Mouse (Mus musculus): ENCODE data around the gene Wt1.

Gene Wt1

GRCm38 (mm10) chr2:105185768-105186529 lies 59.6 kb downstream of the Wt1 start:
- no peak for DNase-seq

DNA sequence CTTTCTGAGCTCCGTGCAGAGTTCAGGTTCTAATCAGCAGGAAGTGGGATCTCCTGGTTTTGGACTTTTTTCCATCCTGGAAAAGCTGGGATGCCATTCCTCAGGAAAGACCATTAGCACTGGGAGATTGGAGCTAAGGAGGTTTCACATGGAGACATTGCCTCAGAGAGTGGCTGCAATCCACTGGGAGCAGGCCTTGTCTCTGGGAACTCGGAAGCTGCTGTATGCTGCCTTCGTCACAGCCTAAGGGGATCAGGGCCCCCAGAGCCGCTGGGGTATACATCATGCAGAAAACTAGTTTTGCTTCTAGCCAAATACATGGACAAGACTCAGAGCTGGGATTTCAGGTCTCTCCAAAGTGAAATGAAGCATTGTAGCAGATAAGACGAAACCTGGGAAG lies 60.3 kb downstream of the Wt1 start:
- DNase-seq = no peak

GRCm38 (mm10) chr2:105188182-105188581 lies 61.9 kb downstream of the Wt1 start:
- peak; percentile 68 for DNase-seq

DNA sequence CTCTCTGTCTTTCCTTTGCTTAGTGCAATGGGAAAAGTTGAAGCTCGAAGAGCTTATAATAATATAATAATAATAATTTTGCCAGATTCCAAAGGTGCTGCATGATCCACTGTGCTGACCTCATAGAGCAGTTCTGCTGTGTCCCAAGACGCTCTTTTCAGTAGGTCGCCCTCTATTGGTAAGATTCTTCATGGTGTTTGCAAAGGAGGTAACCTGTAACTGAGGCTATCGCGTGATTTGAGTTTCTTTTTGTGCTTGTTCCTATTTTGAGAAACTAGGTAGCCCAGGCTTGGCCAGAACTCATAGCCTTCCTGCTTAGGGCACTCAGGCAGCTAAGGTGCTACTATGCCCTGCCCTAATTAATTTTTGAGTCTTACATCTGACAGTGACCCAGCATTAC lies 63.0 kb downstream of the Wt1 start:
- DNase-seq = peak; percentile 47

GRCm38 (mm10) chr2:105200152-105200551 lies 73.8 kb downstream of the Wt1 start:
- no peak for DNase-seq

- no peak for DNase-seq
Measured at GRCm38 (mm10) chr2:105206563-105207174, 80.3 kb downstream of the Wt1 start.

DNA sequence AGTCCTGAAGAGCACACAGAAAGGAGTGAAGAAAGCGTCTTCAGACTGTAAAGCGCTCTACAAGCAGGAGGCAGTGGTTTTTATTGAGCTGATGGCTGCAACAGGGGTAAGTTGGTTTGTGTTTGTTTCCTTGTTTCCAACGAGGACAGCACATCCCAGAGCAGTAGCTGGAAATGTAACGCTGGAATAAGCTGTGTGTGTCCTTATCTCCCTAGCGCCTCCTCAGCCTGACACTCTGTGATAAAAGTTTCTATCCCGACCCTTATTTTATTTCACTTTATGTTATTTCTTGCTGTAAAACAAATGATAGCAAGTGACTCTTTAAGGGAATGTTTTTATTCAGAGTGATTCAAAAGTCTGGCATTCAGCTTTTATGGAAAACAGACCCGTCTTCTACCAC lies 86.5 kb downstream of the Wt1 start:
- DNase-seq = no peak

DNA sequence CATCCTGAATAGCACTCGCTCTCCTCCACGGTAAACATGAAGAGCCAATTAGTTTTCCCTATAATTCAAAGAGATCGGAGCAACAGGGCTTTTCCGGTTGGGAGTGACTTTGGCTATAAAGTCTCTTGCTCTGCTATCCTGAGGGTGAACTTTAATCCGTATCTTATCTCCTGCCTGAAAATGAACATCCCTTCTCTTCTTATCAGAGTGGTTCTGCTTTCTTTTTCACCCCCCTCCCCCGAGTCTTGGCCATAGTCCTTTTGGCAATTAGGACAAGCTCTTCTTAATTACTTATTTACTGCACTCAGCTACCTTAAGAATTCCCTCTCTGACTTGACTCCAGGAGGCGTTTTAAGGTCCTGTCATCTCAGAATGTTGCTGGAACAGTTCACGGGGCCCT lies 89.6 kb downstream of the Wt1 start:
- no peak for DNase-seq

- no peak for DNase-seq
Measured at GRCm38 (mm10) chr2:105219229-105219628, 92.9 kb downstream of the Wt1 start.

DNA sequence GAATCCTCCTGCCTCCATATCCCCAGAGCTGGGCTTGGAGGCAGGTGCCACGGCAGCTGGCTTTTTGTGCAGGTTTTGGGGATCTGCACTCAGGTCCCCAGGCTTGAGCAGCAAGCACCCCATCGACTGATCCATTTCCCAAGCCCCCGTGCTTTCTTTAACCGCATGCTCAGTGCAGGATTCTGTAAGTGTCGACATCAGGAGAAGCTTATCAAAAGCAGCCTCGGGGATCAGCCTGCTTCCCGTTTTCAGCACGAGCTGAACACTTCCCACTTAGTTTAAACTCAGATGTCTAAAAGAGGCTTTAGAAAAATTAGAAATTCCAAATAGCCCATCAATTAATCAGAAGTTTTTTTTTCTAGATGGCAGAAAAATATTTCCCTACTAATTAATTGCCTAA lies 93.3 kb downstream of the Wt1 start:
- DNase-seq = no peak

- DNase-seq = no peak
Measured at GRCm38 (mm10) chr2:105220738-105221303, 94.5 kb downstream of the Wt1 start.

All from retina, postnatal 1 day (tissue).